Mouse (Mus musculus) forebrain, embryonic 16.5 days (tissue): Measurements from ENCODE around the gene Ppp1r14c. TPM values are rescaled to one million over a fixed set of nuclear protein-coding genes. Genes with fewer than 3 reads are reported as not detected.
A peak's percentile ranks its signal among the peaks of the same experiment; 100 is the strongest.

Source experiments
- ATAC-seq: fragments of 200-750 bp; cut with Nextera tagmentation; 2 replicates; pipeline ENCODE4 v1.8.0; 2017; ENCODE audit warnings: mild to moderate bottlenecking, moderate library complexity
- H3K27ac ChIP-seq: fragments of 300-500 bp; sonication (generic); 2 replicates; pipeline ENCODE4 v1.5.1; 2014; ENCODE audit warnings: low read length, control low read depth
- H3K27me3 ChIP-seq: fragments of 300-500 bp; sonication (generic); replicated peaks from 2 replicates; pipeline ENCODE4 v1.6.1; 2014; ENCODE audit warnings: low read length; ENCODE audit not compliant: control insufficient read depth, insufficient read depth
- H3K36me3 ChIP-seq: fragments of 300-500 bp; sonication (generic); 2 replicates; pipeline ENCODE4 v1.6.1; 2014; ENCODE audit not compliant: control insufficient read depth, insufficient read depth
- H3K4me1 ChIP-seq: fragments of 300-500 bp; sonication (generic); replicated peaks from 2 replicates; pipeline ENCODE4 v1.6.1; 2014; ENCODE audit warnings: low read length; ENCODE audit not compliant: control insufficient read depth, insufficient read depth
- H3K4me2 ChIP-seq: fragments of 300-500 bp; sonication (generic); 2 replicates; pipeline ENCODE4 v1.6.1; 2014; ENCODE audit warnings: mild to moderate bottlenecking, low read length, control low read depth
- H3K4me3 ChIP-seq: fragments of 300-500 bp; sonication (generic); replicated peaks from 2 replicates; pipeline ENCODE4 v1.5.1; 2014; ENCODE audit warnings: mild to moderate bottlenecking, low read length, control low read depth
- H3K9ac ChIP-seq: fragments of 300-500 bp; sonication (generic); replicated peaks from 2 replicates; pipeline ENCODE4 v1.6.1; 2014; ENCODE audit warnings: low read depth, low read length, control low read depth
- H3K9me3 ChIP-seq: fragments of 300-500 bp; sonication (generic); 2 replicates; pipeline ENCODE4 v1.6.1; 2016; ENCODE audit warnings: low read length; ENCODE audit not compliant: control insufficient read depth
- WGBS: fragments of 180-500 bp; shearing (Covaris S2); extraction: QIAGEN DNeasy Blood & Tissue Kit; methylation state at CpG from one replicate; pipeline ENCODE4 v1.1.7; 2014; 5-methylcytosine and 5-hydroxymethylcytosine counted together
- polyA plus RNA-seq: library from polyadenylated mRNA; unstranded; fragments of >200 nt; fragmentation: Nextera tagmentation; extraction: Ambion mirVana; gene quantifications from 2 replicates; pipeline ENCODE4 v1.2.1, GENCODE M21; 2015

Ppp1r14c gene
- polyA plus RNA-seq, 1 experiment from 2014 or later, result 56.5 TPM

- Histone ChIP-seq H3K9ac (peak overlapping the region; percentile 73; the same call in 1 of the 2 replicates), H3K4me2 (peak overlapping the region; percentile 86), H3K9me3 (no peaks in the 10 kb centered on the region), H3K36me3 (no peaks in the 10 kb centered on the region), H3K27ac (peak overlapping the region; percentile 82), H3K27me3 (no peaks in the 10 kb centered on the region), H3K4me3 (peak overlapping the region; percentile 70), H3K4me1 (peaks cover 5% of the 10 kb centered on the region)
- 14% methylated on average over 5 of the region's 5 CpGs for whole genome bisulfite sequencing
- no peak; the same call in 1 of the 2 replicates for ATAC-seq
Observed at GRCm38 (mm10) chr10:3365671-3366035, 204 bp upstream of the Ppp1r14c start.

GRCm38 (mm10) chr10:3366870-3367431 lies 1.1 kb downstream of the Ppp1r14c start:
- H3K4me2 ChIP-seq, result peak overlapping the region; percentile 86
- WGBS, result under 1% methylated on average over 26 of the region's 26 CpGs
- no peaks in the 10 kb centered on the region for H3K9me3 ChIP-seq
- peak; percentile 57 for ATAC-seq
- peak overlapping the region; percentile 82 for H3K27ac ChIP-seq
- peak overlapping the region; percentile 73 for H3K9ac ChIP-seq
- H3K4me3 ChIP-seq, result peak overlapping the region; percentile 70
- no peaks in the 10 kb centered on the region for H3K36me3 ChIP-seq
- H3K4me1 ChIP-seq, result peaks cover 5% of the 10 kb centered on the region
- no peaks in the 10 kb centered on the region for H3K27me3 ChIP-seq

GRCm38 (mm10) chr10:3367440-3367839 lies 1.6 kb downstream of the Ppp1r14c start:
- Histone ChIP-seq H3K4me2 (peak overlapping the region; percentile 86), H3K4me1 (peaks cover 5% of the 10 kb centered on the region), H3K9me3 (no peaks in the 10 kb centered on the region), H3K27ac (no peak overlapping the region), H3K27me3 (no peaks in the 10 kb centered on the region), H3K36me3 (no peaks in the 10 kb centered on the region), H3K4me3 (peak overlapping the region; percentile 70), H3K9ac (peak overlapping the region; percentile 73)
- 25% methylated on average over 11 of the region's 11 CpGs for WGBS
- peak; percentile 19; the same call in 1 of the 2 replicates for ATAC-seq

- no peak for ATAC-seq
- Histone ChIP-seq H3K4me2 (no peak overlapping the region), H3K36me3 (no peaks in the 10 kb centered on the region), H3K4me1 (no peaks in the 10 kb centered on the region), H3K9me3 (no peaks in the 10 kb centered on the region), H3K4me3 (no peak overlapping the region), H3K27ac (no peak overlapping the region), H3K27me3 (no peaks in the 10 kb centered on the region), H3K9ac (no peak overlapping the region)
- 32% methylated on average over 3 of the region's 3 CpGs for WGBS
Observed at GRCm38 (mm10) chr10:3383176-3383575, 17.3 kb downstream of the Ppp1r14c start.

GRCm38 (mm10) chr10:3392251-3392650 lies 26.4 kb downstream of the Ppp1r14c start:
- WGBS, result 85% methylated on average over 4 of the region's 4 CpGs
- ATAC-seq, result no peak
- Histone ChIP-seq H3K4me1 (peaks cover 6% of the 10 kb centered on the region; the same call in 1 of the 2 replicates), H3K27ac (no peak overlapping the region), H3K4me2 (no peak overlapping the region), H3K4me3 (no peak overlapping the region), H3K9me3 (no peaks in the 10 kb centered on the region), H3K9ac (no peak overlapping the region), H3K27me3 (no peaks in the 10 kb centered on the region), H3K36me3 (no peaks in the 10 kb centered on the region)

GRCm38 (mm10) chr10:3393548-3393947 lies 27.7 kb downstream of the Ppp1r14c start:
- no peak overlapping the region for H3K9ac ChIP-seq
- H3K9me3 ChIP-seq, result no peaks in the 10 kb centered on the region
- no peaks in the 10 kb centered on the region for H3K36me3 ChIP-seq
- H3K4me2 ChIP-seq, result no peak overlapping the region
- H3K27ac ChIP-seq, result no peak overlapping the region
- no peaks in the 10 kb centered on the region for H3K27me3 ChIP-seq
- 94% methylated on average over 4 of the region's 4 CpGs for WGBS
- H3K4me1 ChIP-seq, result peaks cover 6% of the 10 kb centered on the region; the same call in 1 of the 2 replicates
- no peak for ATAC-seq
- H3K4me3 ChIP-seq, result no peak overlapping the region

- H3K4me2 ChIP-seq, result no peak overlapping the region
- peaks cover 6% of the 10 kb centered on the region; the same call in 1 of the 2 replicates for H3K4me1 ChIP-seq
- no peak overlapping the region for H3K27ac ChIP-seq
- 54% methylated on average over 5 of the region's 5 CpGs for WGBS
- H3K27me3 ChIP-seq, result no peaks in the 10 kb centered on the region
- ATAC-seq, result peak; percentile 39; the same call in 1 of the 2 replicates
- H3K9ac ChIP-seq, result no peak overlapping the region
- H3K4me3 ChIP-seq, result no peak overlapping the region
- no peaks in the 10 kb centered on the region for H3K36me3 ChIP-seq
- H3K9me3 ChIP-seq, result no peaks in the 10 kb centered on the region
Observed at GRCm38 (mm10) chr10:3394193-3394592, 28.3 kb downstream of the Ppp1r14c start.

- H3K27ac ChIP-seq, result no peak overlapping the region
- WGBS, result 73% methylated on average over 4 of the region's 4 CpGs
- H3K4me3 ChIP-seq, result no peak overlapping the region
- peaks cover 6% of the 10 kb centered on the region; the same call in 1 of the 2 replicates for H3K4me1 ChIP-seq
- no peak overlapping the region for H3K4me2 ChIP-seq
- H3K36me3 ChIP-seq, result no peaks in the 10 kb centered on the region
- no peaks in the 10 kb centered on the region for H3K27me3 ChIP-seq
- H3K9ac ChIP-seq, result no peak overlapping the region
- H3K9me3 ChIP-seq, result no peaks in the 10 kb centered on the region
- ATAC-seq, result peak; percentile 7; the same call in 1 of the 2 replicates
Observed at GRCm38 (mm10) chr10:3394671-3395288, 28.9 kb downstream of the Ppp1r14c start.

GRCm38 (mm10) chr10:3395341-3395931 lies 29.6 kb downstream of the Ppp1r14c start:
- no peak overlapping the region for H3K4me3 ChIP-seq
- H3K27me3 ChIP-seq, result no peaks in the 10 kb centered on the region
- H3K27ac ChIP-seq, result no peak overlapping the region
- no peaks in the 10 kb centered on the region for H3K36me3 ChIP-seq
- 86% methylated on average over 12 of the region's 12 CpGs for whole genome bisulfite sequencing
- H3K9ac ChIP-seq, result no peak overlapping the region
- H3K9me3 ChIP-seq, result no peaks in the 10 kb centered on the region
- peak; percentile 10; the same call in 1 of the 2 replicates for ATAC-seq
- H3K4me2 ChIP-seq, result no peak overlapping the region
- H3K4me1 ChIP-seq, result peaks cover 6% of the 10 kb centered on the region; the same call in 1 of the 2 replicates
